Mouse (Mus musculus): ENCODE data around the gene Usp7.

- no peak for TF ChIP-seq POLR2A (IDR thresholded peaks at IDR 0.05; ENCODE audit: borderline replicate concordance, extremely low read depth, low read depth, low read length)
- no peak for TF ChIP-seq CTCF (IDR thresholded peaks at IDR 0.05; ENCODE audit: insufficient read depth, low read length)
These were observed 1.2 kb downstream of the Usp7 start for GRCm38 (mm10) chr16:8790886-8791285.

Measured in lung, adult 2 months (tissue).